In the genomic region with DNA sequence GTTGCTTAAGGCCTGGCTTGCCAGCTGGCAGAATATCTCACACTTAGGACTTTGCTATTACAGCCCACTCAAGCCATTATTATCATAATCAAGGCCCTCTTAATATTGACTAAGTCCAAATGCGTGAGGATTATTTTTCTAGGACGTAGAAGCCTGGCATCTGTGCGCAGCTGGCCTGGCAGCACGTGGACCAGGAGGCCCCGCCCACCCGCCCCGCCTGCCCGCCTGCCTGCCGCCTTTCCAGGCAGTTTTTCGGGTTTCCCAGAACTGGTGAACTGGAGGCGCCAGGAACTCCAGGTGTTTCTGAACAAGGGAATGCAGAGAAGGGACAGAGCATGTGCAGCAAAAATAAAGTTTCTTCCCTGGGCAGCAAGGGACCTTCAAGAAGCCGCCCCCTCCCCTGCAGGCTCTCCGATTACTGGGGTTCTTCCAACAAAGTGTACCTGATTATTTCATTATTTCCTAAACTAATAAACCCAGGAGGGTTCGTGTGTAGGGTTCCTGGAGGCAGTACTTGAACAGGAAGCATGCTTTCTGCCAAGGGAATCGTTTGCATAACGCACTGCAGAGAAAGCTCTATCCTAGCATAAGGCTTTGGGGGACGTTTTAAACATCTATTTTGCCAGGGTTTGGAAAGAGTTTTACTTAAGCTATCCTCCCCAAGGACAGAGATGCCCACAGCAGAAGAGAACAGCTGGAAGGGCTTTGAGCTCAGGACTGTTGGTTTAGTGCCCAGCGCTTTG, we compare ENCODE assay signal across 9 mouse cellular contexts. TPM values are rescaled to one million over a fixed set of nuclear protein-coding genes. Genes with fewer than 3 reads are reported as not detected.
DNase-seq lines count a peak whose midpoint lies in the region; ATAC-seq and TF ChIP-seq lines count a peak whose summit lies in the region.
"Had no signal": no experiment of that assay in that cellular context is flagged by ENCODE, and none has a peak within 500 bp of the region (broad histone marks: within the 10 kb centered on the region; RNA-seq: fewer than 3 reads in every experiment).

No protein-coding gene starts in this region.

- peak overlapping the region; percentile 21 for H3K27ac ChIP-seq in heart, embryonic 13.5 days (replicated peaks)
- no peak overlapping the region for H3K27ac ChIP-seq in thymus, adult 2 months (ENCODE audit: control insufficient read depth, insufficient read depth, low read length)

- DNase-seq in ovary, adult 18-20 months (ENCODE audit: low spot score): peak; percentile 14
- DNase-seq in ovary, postnatal 10 days (ENCODE audit: low spot score): no peak
- peak; percentile 69 for DNase-seq in kidney, postnatal 10 days
- peak; percentile 24 for DNase-seq in yolk sac, embryonic 10.5 days (ENCODE audit: low spot score)
- no peak for DNase-seq in thymus, adult 2 months
- no peak for DNase-seq in left cerebral cortex, postnatal 36 days (ENCODE audit: low spot score in 2 of 2)

- H3K4me1 ChIP-seq in heart, embryonic 13.5 days: peaks cover 27% of the 10 kb centered on the region
- no peaks in the 10 kb centered on the region; the same call in 1 of the 2 replicates for H3K4me1 ChIP-seq in thymus, adult 2 months (replicated peaks; ENCODE audit: control insufficient read depth, insufficient read depth, low read length)

- ATAC-seq in heart, embryonic 13.5 days (ENCODE audit: extremely low read depth, insufficient number of reproducible peaks, low FRiP score, low TSS enrichment): no peak
- peak; percentile 78 for ATAC-seq in megakaryocyte progenitor cell, adult 5-6 weeks (replicated peaks; ENCODE audit: poor library complexity)

- no peaks in the 10 kb centered on the region for H3K27me3 ChIP-seq in heart, embryonic 13.5 days (replicated peaks)
- no peaks in the 10 kb centered on the region for H3K27me3 ChIP-seq in thymus, adult 2 months (ENCODE audit: control insufficient read depth, insufficient read depth, low read length)

- peak overlapping the region; percentile 28 for H3K4me3 ChIP-seq in heart, embryonic 13.5 days
- no peak overlapping the region for H3K4me3 ChIP-seq in thymus, adult 2 months (ENCODE audit: control insufficient read depth, insufficient read depth, low read length)
- H3K4me3 ChIP-seq: erythroblast, embryonic 14.5 days had no signal

- 20% methylated on average over 18 of the region's 18 CpGs for WGBS in heart, embryonic 13.5 days
- WGBS in thymus, adult 2 months: 39% methylated on average over 18 of the region's 18 CpGs

- no peak for TF ChIP-seq POLR2A in thymus, adult 2 months (IDR thresholded peaks at IDR 0.05; ENCODE audit: control insufficient read depth, extremely low read depth, insufficient read depth, low read length, poor library complexity)

- no peaks in the 10 kb centered on the region for H3K36me3 ChIP-seq in heart, embryonic 13.5 days
- H3K36me3 ChIP-seq in thymus, adult 2 months (ENCODE audit: control insufficient read depth, insufficient read depth, low read length): peaks cover 8% of the 10 kb centered on the region; the same call in 1 of the 2 replicates

- no peaks in the 10 kb centered on the region for H3K9me3 ChIP-seq in heart, embryonic 13.5 days

- H3K9ac ChIP-seq in heart, embryonic 13.5 days: peak overlapping the region; percentile 64

- TF ChIP-seq CTCF in thymus, adult 2 months (IDR thresholded peaks at IDR 0.05; ENCODE audit: borderline replicate concordance, control insufficient read depth, extremely low read depth, insufficient read depth, low read length, poor library complexity): no peak

- H3K4me2 ChIP-seq in heart, embryonic 13.5 days: peak overlapping the region; percentile 63

- intact Hi-C loops in left cerebral cortex, postnatal 36 days (cut with DNase I): no loop called here

RNA-seq across cellular contexts. Expression of gene Erp27, which starts 8.4 kb away (rescaled TPM):
- polyA plus RNA-seq in heart, embryonic 13.5 days (2015; fragmentation: Nextera tagmentation; extraction: Ambion mirVana): 0.80 and 0.96 TPM in 2 replicates
- 1.0 and 4.4 TPM in 2 replicates for total RNA-seq in megakaryocyte progenitor cell, adult 5-6 weeks (2015)
- 0.25 and 0.91 TPM in 2 replicates for total RNA-seq in megakaryocyte progenitor cell, adult 5-6 weeks (2017)
- 1.8 and 2.4 TPM in 2 replicates for polyA plus RNA-seq in thymus, adult 2 months (2012; rRNA removed)
- total RNA-seq in left cerebral cortex, postnatal 36 days (2021): not detected
- polyA plus RNA-seq: erythroblast, embryonic 14.5 days had no signal

RNA-seq across cellular contexts. Expression of gene Pde6h, which starts 10.1 kb away (rescaled TPM):
- polyA plus RNA-seq in heart, embryonic 13.5 days (2015; fragmentation: Nextera tagmentation; extraction: Ambion mirVana): 0.36 TPM in 1 of 2 replicates, not detected in the other
- 0.05 TPM in 1 of 2 replicates, not detected in the other for total RNA-seq in megakaryocyte progenitor cell, adult 5-6 weeks (2015)
- total RNA-seq in megakaryocyte progenitor cell, adult 5-6 weeks (2017): 0.03 and 0.08 TPM in 2 replicates
- 0.01 TPM in 1 of 2 replicates, not detected in the other for polyA plus RNA-seq in thymus, adult 2 months (2012; rRNA removed)
- total RNA-seq in left cerebral cortex, postnatal 36 days (2021): 1 to 10 TPM in 1 of 2 experiments, under 1 TPM in 1; 0.68 to 2.6 TPM
- polyA plus RNA-seq: erythroblast, embryonic 14.5 days had no signal

RNA-seq across cellular contexts. Expression of gene Arhgdib, which starts 28.1 kb away (rescaled TPM):
- polyA plus RNA-seq in heart, embryonic 13.5 days (2015; fragmentation: Nextera tagmentation; extraction: Ambion mirVana): 85.1 and 86.5 TPM in 2 replicates
- 2,686 and 2,904 TPM in 2 replicates for total RNA-seq in megakaryocyte progenitor cell, adult 5-6 weeks (2015)
- 1,309 and 1,334 TPM in 2 replicates for total RNA-seq in megakaryocyte progenitor cell, adult 5-6 weeks (2017)
- polyA plus RNA-seq in thymus, adult 2 months (2012; rRNA removed): 644 and 667 TPM in 2 replicates
- total RNA-seq in left cerebral cortex, postnatal 36 days (2021): 10 to 100 TPM in 1 of 2 experiments, 1 to 10 TPM in 1; 8.9 to 11.0 TPM

RNA-seq across cellular contexts. Expression of gene Mgp, which starts 37.9 kb away (rescaled TPM):
- polyA plus RNA-seq in heart, embryonic 13.5 days (2015; fragmentation: Nextera tagmentation; extraction: Ambion mirVana): 290 and 310 TPM in 2 replicates
- total RNA-seq in megakaryocyte progenitor cell, adult 5-6 weeks (2015): not detected in 2 replicates
- total RNA-seq in megakaryocyte progenitor cell, adult 5-6 weeks (2017): not detected in 2 replicates
- 173 and 274 TPM in 2 replicates for polyA plus RNA-seq in thymus, adult 2 months (2012; rRNA removed)
- 10 to 100 TPM; 38.0 to 47.7 TPM for total RNA-seq in left cerebral cortex, postnatal 36 days (2021)
- polyA plus RNA-seq: erythroblast, embryonic 14.5 days had no signal

RNA-seq across cellular contexts. Expression of gene Art4, which starts 56.0 kb away (rescaled TPM):
- 13.3 and 15.6 TPM in 2 replicates for polyA plus RNA-seq in heart, embryonic 13.5 days (2015; fragmentation: Nextera tagmentation; extraction: Ambion mirVana)
- total RNA-seq in megakaryocyte progenitor cell, adult 5-6 weeks (2015): 1.8 and 2.4 TPM in 2 replicates
- total RNA-seq in megakaryocyte progenitor cell, adult 5-6 weeks (2017): 1.8 and 6.0 TPM in 2 replicates
- polyA plus RNA-seq in thymus, adult 2 months (2012; rRNA removed): 12.8 and 13.3 TPM in 2 replicates
- not detected for total RNA-seq in left cerebral cortex, postnatal 36 days (2021)

Comparison
In these comparisons a context has a peak if more than half of its experiments do, and no peak if none do; other contexts are left out.
1. DNase-seq: peak in ovary, adult 18-20 months (single experiment), kidney, postnatal 10 days (single experiment) and yolk sac, embryonic 10.5 days (single experiment); none in ovary, postnatal 10 days (single experiment), thymus, adult 2 months (single experiment) and left cerebral cortex, postnatal 36 days (0 of 2).
2. RNA of gene Arhgdib, which starts 28.1 kb away (total RNA-seq): 1,309 to 2,904 TPM in megakaryocyte progenitor cell, adult 5-6 weeks; 8.9 to 11.0 TPM in left cerebral cortex, postnatal 36 days; every median in the first group is over 100 times any median in the second.